Mouse (Mus musculus) liver, embryonic 14.5 days (tissue): ENCODE data around the gene Mink1. TPM values are rescaled to one million over a fixed set of nuclear protein-coding genes. Genes with fewer than 3 reads are reported as not detected.
A peak's percentile ranks its signal among the peaks of the same experiment; 100 is the strongest.

Source experiments
- ATAC-seq: fragments of 200-750 bp; cut with Nextera tagmentation; 2 replicates; pipeline ENCODE4 v1.8.0; 2017; ENCODE audit warnings: moderate number of reproducible peaks, mild to moderate bottlenecking, moderate library complexity; ENCODE audit not compliant: insufficient read depth
- DNase-seq, 3 experiments: peaks; one replicate each; pipeline ENCODE4 v3.0.0-alpha.2; 2012 to 2013; ENCODE audit warnings: low read depth in 3 of 3, low spot score in 3 of 3
- H3K27ac ChIP-seq: fragments of 300-500 bp; sonication (generic); 2 replicates; pipeline ENCODE4 v1.5.1; 2014; ENCODE audit warnings: moderate library complexity, mild to moderate bottlenecking, control low read depth, inconsistent platforms
- H3K27me3 ChIP-seq: fragments of 300-500 bp; sonication (generic); 2 replicates; pipeline ENCODE4 v1.6.1; 2014; ENCODE audit warnings: mild to moderate bottlenecking, low read length, moderate library complexity; ENCODE audit not compliant: control insufficient read depth, insufficient read depth
- H3K36me3 ChIP-seq: fragments of 300-500 bp; sonication (generic); replicated peaks from 2 replicates; pipeline ENCODE4 v1.6.1; 2014; ENCODE audit warnings: low read depth; ENCODE audit not compliant: control insufficient read depth, insufficient read depth
- H3K4me1 ChIP-seq, 2 experiments: fragments of 200-500 bp in 1 of 2; fragments of 300-500 bp in 1 of 2; sonication (generic) in 1 of 2; replicated peaks; 2 replicates each; pipeline ENCODE4 v1.6.1; 2012 to 2014; ENCODE audit warnings: antibody characterized with exemption in 1 of 2, inconsistent platforms in 1 of 2, low read length in 1 of 2; ENCODE audit not compliant: control insufficient read depth in 2 of 2, insufficient read depth in 2 of 2
- H3K4me2 ChIP-seq: fragments of 300-500 bp; sonication (generic); 2 replicates; pipeline ENCODE4 v1.6.1; 2014; ENCODE audit warnings: low read depth, mild to moderate bottlenecking, control low read depth, moderate library complexity
- H3K4me3 ChIP-seq, 2 experiments: fragments of 200-500 bp in 1 of 2; fragments of 300-500 bp in 1 of 2; sonication (generic) in 1 of 2; 2 replicates each; pipeline ENCODE4 v1.5.1; 2012 to 2014; ENCODE audit warnings: low read depth in 2 of 2, low read length in 2 of 2, mild to moderate bottlenecking in 2 of 2, control low read depth in 1 of 2, inconsistent platforms in 1 of 2, moderate library complexity in 1 of 2; ENCODE audit not compliant: insufficient read depth in 1 of 2
- H3K9ac ChIP-seq: fragments of 300-500 bp; sonication (generic); replicated peaks from 2 replicates; pipeline ENCODE4 v1.6.1; 2014; ENCODE audit warnings: mild to moderate bottlenecking, control low read depth, moderate library complexity
- H3K9me3 ChIP-seq: fragments of 300-500 bp; sonication (generic); 2 replicates; pipeline ENCODE4 v1.6.1; 2016; ENCODE audit warnings: low read length, mixed read lengths; ENCODE audit not compliant: control insufficient read depth
- CTCF ChIP-seq: IDR thresholded peaks from 2 replicates; pipeline ENCODE4 v1.5.1; 2016; ENCODE audit warnings: antibody characterized with exemption, low read depth, control low read depth
- EP300 ChIP-seq: IDR thresholded peaks from 2 replicates; pipeline ENCODE4 v1.6.1; 2016; ENCODE audit warnings: antibody characterized with exemption, low read depth
- WGBS: fragments of 180-500 bp; shearing (Covaris S2); extraction: QIAGEN DNeasy Blood & Tissue Kit; methylation state at CpG from one replicate; pipeline ENCODE4 v1.1.7; 2014; ENCODE audit not compliant: insufficient replicate concordance; 5-methylcytosine and 5-hydroxymethylcytosine counted together
- polyA plus RNA-seq, 2 experiments: library from polyadenylated mRNA; depleted of rRNA in 1 of 2; stranded (reverse) in 1 of 2; unstranded in 1 of 2; fragments of >200 nt; fragmentation: Nextera tagmentation in 1 of 2; extraction: Ambion mirVana in 1 of 2; gene quantifications; 2 replicates each; pipeline versions ENCODE4 v1.2.1 to v1.2.3; 2012 to 2014

Gene Mink1
- polyA plus RNA-seq, 2 experiments, result 3.7 to 14.1 TPM

DNA sequence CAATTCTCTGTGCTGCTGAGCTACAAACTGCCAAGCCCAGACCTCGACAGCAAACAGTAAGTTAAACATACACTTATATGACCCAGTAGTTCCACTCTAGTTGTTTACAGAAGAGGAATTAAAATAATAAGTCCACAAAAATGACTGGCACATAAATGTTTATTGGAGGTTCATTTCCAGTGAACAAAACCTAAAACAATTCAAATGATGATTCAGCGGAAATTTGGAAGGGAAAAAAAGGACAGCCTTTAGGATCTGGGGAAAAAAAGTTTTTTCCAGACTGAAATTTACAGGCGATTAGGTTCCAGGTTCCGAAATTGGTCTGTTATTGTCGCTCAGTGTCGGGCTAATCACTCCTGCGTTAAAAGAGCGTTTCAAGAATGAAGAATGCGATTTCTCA lies 23.3 kb upstream of the Mink1 start:
- H3K9me3 ChIP-seq, result no peaks in the 10 kb centered on the region
- ATAC-seq (no peak), DNase-seq (no peak)
- TF ChIP-seq EP300 (no peak), CTCF (no peak)
- H3K27me3 ChIP-seq, result peaks cover 25% of the 10 kb centered on the region
- H3K4me3 ChIP-seq, result peak overlapping the region; percentile 41 to 53
- WGBS, result 19% methylated on average over 9 of the region's 9 CpGs
- no peaks in the 10 kb centered on the region for H3K4me1 ChIP-seq
- H3K9ac ChIP-seq, result no peak overlapping the region
- no peak overlapping the region for H3K27ac ChIP-seq
- peak overlapping the region; percentile 53 for H3K4me2 ChIP-seq
- H3K36me3 ChIP-seq, result no peaks in the 10 kb centered on the region

DNA sequence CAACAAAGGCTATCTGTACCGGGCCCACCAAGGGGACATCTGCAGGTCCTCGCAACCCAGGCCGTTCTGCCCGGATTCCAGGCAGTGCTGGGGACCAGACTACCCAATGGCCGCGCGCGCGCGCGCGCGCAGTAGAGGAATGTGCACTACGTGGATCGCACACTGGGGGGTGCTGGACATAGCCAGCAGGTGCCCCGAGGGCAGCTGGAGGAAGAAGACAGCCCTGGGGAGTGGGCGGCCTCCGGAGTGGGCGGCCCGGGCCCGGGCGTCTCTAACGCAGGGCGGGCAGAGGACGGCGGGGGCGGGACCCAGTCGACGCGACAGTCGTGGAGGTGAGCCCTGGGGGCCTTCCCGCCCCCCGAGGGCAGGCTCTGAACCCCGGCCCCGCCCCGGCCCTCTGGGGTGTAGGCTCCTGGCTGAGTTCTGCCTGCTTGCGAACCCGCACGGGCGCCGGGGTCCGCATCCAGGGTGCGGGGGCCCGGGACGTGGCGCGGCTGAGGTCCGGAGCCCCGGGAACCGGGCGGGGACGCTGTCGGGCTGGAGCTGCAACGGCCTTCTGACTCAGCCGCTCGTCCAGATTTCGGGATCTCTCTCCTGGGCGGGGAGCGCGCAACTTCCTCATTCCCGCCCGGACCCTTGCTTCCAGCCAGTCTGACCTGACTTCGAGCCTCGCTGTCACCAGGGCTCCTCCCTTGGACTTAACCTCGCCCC lies 22.6 kb upstream of the Mink1 start, which contains the start of gene Pld2:
Gene Pld2, plus strand, starts transcription at position 188 of the 711 bp plus-strand sequence.
- H3K27ac ChIP-seq, result no peak within 1 kb of the TSS
- ATAC-seq, result peak; percentile 91
- H3K27me3 ChIP-seq, result peaks cover 25% of the 10 kb centered on the region

DNA sequence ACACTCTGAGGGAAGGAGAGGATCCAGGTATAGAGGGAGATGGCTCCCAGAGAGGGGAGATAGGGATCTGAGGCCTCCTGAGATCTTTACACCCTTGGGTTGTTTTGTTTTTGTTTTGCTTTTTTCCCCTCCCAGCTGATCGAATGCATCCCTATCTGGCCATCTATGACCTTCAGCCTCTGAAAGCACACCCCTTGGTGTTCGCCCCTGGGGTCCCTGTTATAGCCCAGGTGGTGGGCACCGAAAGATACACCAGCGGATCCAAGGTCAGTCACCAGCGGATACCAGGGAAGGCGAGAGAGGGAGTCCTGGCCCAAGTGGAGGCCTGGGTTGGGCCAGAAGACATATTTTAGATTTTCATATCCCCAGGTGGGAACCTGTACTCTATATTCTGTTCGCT lies 21.8 kb upstream of the Mink1 start:
- no peaks in the 10 kb centered on the region for H3K36me3 ChIP-seq
- TF ChIP-seq EP300 (no peak), CTCF (no peak)
- no peak overlapping the region for H3K9ac ChIP-seq
- H3K4me2 ChIP-seq, result peak overlapping the region; percentile 53
- H3K27me3 ChIP-seq, result peaks cover 25% of the 10 kb centered on the region
- ATAC-seq (no peak), DNase-seq (no peak)
- WGBS, result 72% methylated on average over 7 of the region's 7 CpGs
- H3K27ac ChIP-seq, result no peak overlapping the region
- H3K9me3 ChIP-seq, result no peaks in the 10 kb centered on the region
- no peaks in the 10 kb centered on the region for H3K4me1 ChIP-seq
- H3K4me3 ChIP-seq, result no peak overlapping the region

More for the DNA sequence above, 22.6 kb upstream of the Mink1 start, which contains the start of gene Pld2:
- Histone ChIP-seq H3K36me3 (no peaks in the 10 kb centered on the region), H3K4me1 (no peaks in the 10 kb centered on the region), H3K4me2 (peak within 1 kb of the TSS; percentile 53), H3K4me3 (peak within 1 kb of the TSS; percentile 41 to 53), H3K9ac (0 out of 2 replicates have a peak within 1 kb of the TSS, but pooled peaks have one; percentile 5), H3K9me3 (no peaks in the 10 kb centered on the region)
- TF ChIP-seq CTCF, result peak; percentile 65
- TF ChIP-seq EP300, result no peak
- under 1% methylated on average over 45 of the region's 65 CpGs for WGBS
- peak in 2 of 3 experiments; percentile 44 to 45 for DNase-seq

DNA sequence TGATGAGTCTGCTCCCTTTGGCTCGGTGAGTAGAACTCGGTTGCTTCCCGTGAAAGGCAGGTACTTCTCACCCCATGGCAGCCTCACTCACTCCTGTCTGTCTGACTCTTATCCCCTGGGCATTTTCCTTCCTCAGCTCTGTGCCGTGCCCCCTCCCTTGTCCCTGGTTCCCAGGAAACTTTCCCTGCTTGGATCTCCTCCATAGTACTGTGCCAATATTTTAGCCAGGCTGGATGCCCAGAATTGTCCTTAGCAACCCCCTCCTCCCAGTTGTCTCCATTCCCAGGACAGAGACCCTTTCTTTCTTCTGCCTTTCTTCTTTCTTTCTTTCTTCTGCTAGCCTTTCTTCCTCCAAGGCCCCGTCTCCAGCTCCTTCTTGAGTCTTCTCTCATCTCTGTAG lies 21.3 kb upstream of the Mink1 start:
- H3K27me3 ChIP-seq, result peaks cover 25% of the 10 kb centered on the region
- H3K4me1 ChIP-seq, result no peaks in the 10 kb centered on the region
- no peak overlapping the region for H3K4me3 ChIP-seq
- no peak overlapping the region for H3K27ac ChIP-seq
- H3K4me2 ChIP-seq, result no peak overlapping the region
- no peak for TF ChIP-seq CTCF
- no peak for TF ChIP-seq EP300
- DNase-seq (no peak), ATAC-seq (no peak)
- 59% methylated on average over 5 of the region's 5 CpGs for WGBS
- no peaks in the 10 kb centered on the region for H3K36me3 ChIP-seq
- H3K9me3 ChIP-seq, result no peaks in the 10 kb centered on the region
- H3K9ac ChIP-seq, result no peak overlapping the region

DNA sequence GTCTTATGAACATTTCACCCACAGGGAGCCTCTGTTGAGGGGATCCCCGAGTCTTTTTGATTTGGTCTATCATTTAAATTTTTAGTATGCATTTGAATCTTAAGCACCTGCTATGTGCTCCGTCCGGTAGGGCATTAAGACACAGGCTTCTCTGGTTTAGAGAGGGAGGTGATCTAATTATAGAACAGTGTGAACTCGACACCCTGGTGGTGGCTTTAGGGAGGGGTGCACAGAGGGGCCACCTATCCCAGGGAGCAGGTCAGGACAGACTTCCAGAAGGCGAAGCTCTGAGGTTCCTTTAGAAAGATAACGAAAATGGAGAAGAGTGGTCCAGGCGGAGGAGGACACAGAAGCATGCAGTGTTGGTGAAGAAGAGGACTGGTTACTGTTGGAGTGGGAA lies 18.2 kb upstream of the Mink1 start:
- TF ChIP-seq CTCF (no peak), EP300 (no peak)
- H3K9me3 ChIP-seq, result no peaks in the 10 kb centered on the region
- H3K4me1 ChIP-seq, result no peaks in the 10 kb centered on the region
- ATAC-seq (no peak), DNase-seq (no peak)
- no peak overlapping the region for H3K9ac ChIP-seq
- H3K36me3 ChIP-seq, result no peaks in the 10 kb centered on the region
- no peak overlapping the region for H3K27ac ChIP-seq
- 40% methylated on average over 7 of the region's 7 CpGs for WGBS
- H3K27me3 ChIP-seq, result peaks cover 19% of the 10 kb centered on the region
- no peak overlapping the region for H3K4me3 ChIP-seq
- no peak overlapping the region for H3K4me2 ChIP-seq
